Mouse (Mus musculus): ENCODE measurements at regions not wholly inside any gene's neighbourhood (a gene's known extent, or its start where the extent isn't known, plus 50 kb on each side); places are given as distances from the start of the nearest gene placed in this dataset.

GRCm38 (mm10) chr5:82472146-82472545, 882.8 kb downstream of the Tecrl start:
- TF ChIP-seq CTCF (IDR thresholded peaks at IDR 0.05) (no peak), EP300 (IDR thresholded peaks at IDR 0.05) (no peak)

All from lung, postnatal 0 days (tissue).